Mouse (Mus musculus) retina, postnatal 1 day (tissue): ENCODE measurements around the gene 1700129C05Rik.

Source experiments
- DNase-seq: peaks from one replicate; pipeline ENCODE4 v3.0.0-alpha.2; 2012

Gene 1700129C05Rik

GRCm38 (mm10) chr14:59142793-59143192 is at the start of gene 1700129C05Rik:
1700129C05Rik (minus strand) TSS chr14:59142893.
- no peak for DNase-seq

- no peak for DNase-seq
Observed at GRCm38 (mm10) chr14:59186121-59186520, 43.4 kb upstream of the 1700129C05Rik start.

- DNase-seq = no peak
Observed at GRCm38 (mm10) chr14:59185514-59185913, 42.8 kb upstream of the 1700129C05Rik start.

GRCm38 (mm10) chr14:59182732-59183131 is 40.0 kb upstream of the 1700129C05Rik start:
- DNase-seq = no peak

- DNase-seq = no peak
Observed at GRCm38 (mm10) chr14:59178649-59179048, 36.0 kb upstream of the 1700129C05Rik start, which contains the start of gene Gm5142. Gm5142 (minus strand) TSS chr14:59178749.

- DNase-seq = no peak
Observed at GRCm38 (mm10) chr14:59157016-59157698, 14.5 kb upstream of the 1700129C05Rik start.

- peak; percentile 11 for DNase-seq
Observed at GRCm38 (mm10) chr14:59155589-59155988, 12.9 kb upstream of the 1700129C05Rik start.

GRCm38 (mm10) chr14:59114281-59114680 is 28.4 kb downstream of the 1700129C05Rik start:
- DNase-seq = peak; percentile 66

GRCm38 (mm10) chr14:59104006-59104605 is 38.6 kb downstream of the 1700129C05Rik start:
- DNase-seq = peak; percentile 36

GRCm38 (mm10) chr14:59093601-59094000 is 49.1 kb downstream of the 1700129C05Rik start:
- no peak for DNase-seq

- DNase-seq = peak; percentile 61
Observed at GRCm38 (mm10) chr14:59084396-59084795, 58.3 kb downstream of the 1700129C05Rik start.
